Mouse (Mus musculus) ovary, adult 10 weeks (tissue): ENCODE results near the gene Fam120c. TPM values are rescaled to one million over a fixed set of nuclear protein-coding genes. Genes with fewer than 3 reads are reported as not detected.

Source experiments
- polyA plus RNA-seq: library from polyadenylated mRNA; stranded (reverse); fragments of 350-450 nt; fragmentation: Illumina TruSeq; extraction: RNeasy Lipid Tissue Mini Kit (QIAGEN cat#74804); gene quantifications from one replicate; pipeline ENCODE4 v1.2.3, GENCODE M21; 2014

Fam120c gene
- 35.4 TPM for polyA plus RNA-seq

GRCm38 (mm10) chrX:151343761-151344500 lies at the start of gene Fam120c:
Gene Fam120c (plus strand): TSS chrX:151344175.

GRCm38 (mm10) chrX:151520458-151521322 lies 176.7 kb downstream of the Fam120c start, which contains the start of gene Phf8:
Gene Phf8 (plus strand): TSS chrX:151520672.

Other genes with a start within 250 kb of the Fam120c start
- gene Tsr2, start 247.6 kb upstream of the Fam120c start, polyA plus RNA-seq, result 45.6 TPM
- 17.2 TPM for gene Wnk3, start 146.1 kb upstream of the Fam120c start, polyA plus RNA-seq
- 75.7 TPM for gene Phf8, start 176.5 kb downstream of the Fam120c start, polyA plus RNA-seq